Mouse (Mus musculus) embryonic facial prominence, embryonic 13.5 days (tissue): ENCODE measurements at regions not wholly inside any gene's neighbourhood (a gene's known extent, or its start where the extent isn't known, plus 50 kb on each side); places are given as distances from the start of the nearest gene placed in this dataset.

Experiments used
- ATAC-seq: fragments of 200-750 bp; cut with Nextera tagmentation; 2 replicates; pipeline ENCODE4 v1.8.0; 2017; ENCODE audit warnings: low read depth; ENCODE audit not compliant: insufficient number of reproducible peaks, insufficient read depth, low FRiP score, low TSS enrichment
- H3K27ac ChIP-seq: fragments of 300-500 bp; sonication (generic); 2 replicates; pipeline ENCODE4 v1.5.1; 2015; ENCODE audit warnings: moderate library complexity, mild to moderate bottlenecking, inconsistent platforms
- H3K27me3 ChIP-seq: fragments of 300-500 bp; sonication (generic); 2 replicates; pipeline ENCODE4 v1.6.1; 2015; ENCODE audit warnings: mild to moderate bottlenecking, inconsistent platforms
- H3K36me3 ChIP-seq: fragments of 300-500 bp; sonication (generic); 2 replicates; pipeline ENCODE4 v1.6.1; 2015; ENCODE audit warnings: mild to moderate bottlenecking, inconsistent platforms
- H3K4me1 ChIP-seq: fragments of 300-500 bp; sonication (generic); 2 replicates; pipeline ENCODE4 v1.6.1; 2015; ENCODE audit warnings: inconsistent platforms
- H3K4me2 ChIP-seq: fragments of 300-500 bp; sonication (generic); 2 replicates; pipeline ENCODE4 v1.6.1; 2015; ENCODE audit warnings: moderate library complexity, mild to moderate bottlenecking, inconsistent platforms
- H3K4me3 ChIP-seq: fragments of 300-500 bp; sonication (generic); 2 replicates; pipeline ENCODE4 v1.5.1; 2015; ENCODE audit warnings: mild to moderate bottlenecking, inconsistent platforms
- H3K9ac ChIP-seq: fragments of 300-500 bp; sonication (generic); 2 replicates; pipeline ENCODE4 v1.6.1; 2015; ENCODE audit warnings: mild to moderate bottlenecking, inconsistent platforms
- H3K9me3 ChIP-seq: fragments of 300-500 bp; sonication (generic); 2 replicates; pipeline ENCODE4 v1.6.1; 2016; ENCODE audit warnings: inconsistent platforms
- WGBS: fragments of 180-500 bp; shearing (Covaris S2); methylation state at CpG from one replicate; pipeline ENCODE4 v1.1.7; 2015; ENCODE audit warnings: mixed read lengths; 5-methylcytosine and 5-hydroxymethylcytosine counted together

- Histone ChIP-seq H3K4me3 (no peak overlapping the region), H3K36me3 (no peaks in the 10 kb centered on the region), H3K4me1 (no peaks in the 10 kb centered on the region), H3K4me2 (no peak overlapping the region), H3K27me3 (no peaks in the 10 kb centered on the region), H3K9me3 (no peaks in the 10 kb centered on the region), H3K9ac (no peak overlapping the region), H3K27ac (no peak overlapping the region)
- 90% methylated on average over 4 of the region's 4 CpGs for WGBS
- no peak for ATAC-seq
Measured at GRCm38 (mm10) chr3:156472665-156473064, 88.9 kb upstream of the Negr1 start.
